Mouse (Mus musculus) CH12.LX (cell line): ENCODE data around the gene Sp100. TPM values are rescaled to one million over a fixed set of nuclear protein-coding genes. Genes with fewer than 3 reads are reported as not detected.
"Not testable (repeated sequence)": the region's sequence is repeated elsewhere in the genome, so short reads cannot be mapped to it uniquely, and the experiment has no call there.

Experiments
- DNase-seq: peaks from one replicate; pipeline ENCODE4 v3.0.0-alpha.2; 2013; ENCODE audit errors: extremely low read depth
- H3K27ac ChIP-seq: 2 replicates; pipeline ENCODE4 v1.5.1; 2012; ENCODE audit warnings: low read depth, mild to moderate bottlenecking, control low read depth, moderate library complexity; ENCODE audit not compliant: insufficient read depth
- H3K27me3 ChIP-seq: replicated peaks from 2 replicates; pipeline ENCODE3; 2012; ENCODE audit warnings: inconsistent platforms
- H3K36me3 ChIP-seq, 2 experiments: replicated peaks in 1 of 2; 2 replicates each; pipeline versions ENCODE3 to v1.6.1; 2012; ENCODE audit warnings: inconsistent platforms in 1 of 2, low read length in 1 of 2, mild to moderate bottlenecking in 1 of 2, mixed read lengths in 1 of 2, moderate library complexity in 1 of 2; ENCODE audit not compliant: control insufficient read depth in 1 of 2, insufficient read depth in 1 of 2
- H3K4me1 ChIP-seq, 2 experiments: 2 replicates each; pipeline ENCODE4 v1.6.1; 2012; ENCODE audit warnings: inconsistent platforms in 1 of 2, moderate library complexity in 1 of 2; ENCODE audit not compliant: insufficient read depth in 2 of 2, control insufficient read depth in 1 of 2
- H3K4me2 ChIP-seq: 2 replicates; pipeline ENCODE4 v1.6.1; 2012; ENCODE audit warnings: low read depth, mild to moderate bottlenecking, control low read depth; ENCODE audit not compliant: poor library complexity, insufficient read depth, severe bottlenecking
- H3K4me3 ChIP-seq, 3 experiments: fragments of 150-350 bp in 1 of 3; sonication (generic) in 1 of 3; replicated peaks in 1 of 3; 2 replicates each; pipeline versions ENCODE3 to v1.5.1; 2011 to 2012; ENCODE audit warnings: low read depth in 2 of 3, low read length in 2 of 3, mild to moderate bottlenecking in 2 of 3, moderate library complexity in 2 of 3, control low read depth in 1 of 3, improper control_type of control experiment in 1 of 3, inconsistent platforms in 1 of 3, mixed read lengths in 1 of 3; ENCODE audit not compliant: poor library complexity in 1 of 3
- H3K79me2 ChIP-seq: replicated peaks from 2 replicates; pipeline ENCODE4 v1.6.1; 2012; ENCODE audit warnings: mild to moderate bottlenecking, moderate library complexity; ENCODE audit not compliant: control insufficient read depth, poor library complexity, insufficient read depth, severe bottlenecking; ENCODE audit errors: extremely low read depth
- H3K9ac ChIP-seq: 2 replicates; pipeline ENCODE4 v1.6.1; 2012; ENCODE audit warnings: low read depth, mild to moderate bottlenecking, control low read depth, moderate library complexity; ENCODE audit not compliant: insufficient read depth
- H3K9me3 ChIP-seq: replicated peaks from 2 replicates; pipeline ENCODE3; 2012; ENCODE audit warnings: low read length, inconsistent platforms, mixed read lengths
- ELF1 ChIP-seq: IDR thresholded peaks from 2 replicates; pipeline ENCODE4 v1.6.1; 2014; ENCODE audit warnings: low read depth, mild to moderate bottlenecking, inconsistent platforms, low read length, improper control_type of control experiment
- ETS1 ChIP-seq: conservative IDR thresholded peaks from 2 replicates; pipeline ENCODE4 v1.6.1; 2012; ENCODE audit warnings: low read depth, mild to moderate bottlenecking, inconsistent platforms, low read length, improper control_type of control experiment, moderate library complexity
- MAZ ChIP-seq: IDR thresholded peaks from 2 replicates; pipeline ENCODE4 v1.6.1; 2012; ENCODE audit warnings: low read depth, mild to moderate bottlenecking, inconsistent platforms, low read length, improper control_type of control experiment, moderate library complexity
- MEF2A ChIP-seq: IDR thresholded peaks from 2 replicates; pipeline ENCODE4 v1.6.1; 2014; ENCODE audit warnings: low read depth, mild to moderate bottlenecking, inconsistent platforms, low read length, improper control_type of control experiment, borderline replicate concordance
- MXI1 ChIP-seq: IDR thresholded peaks from 2 replicates; pipeline ENCODE4 v1.6.1; 2011; ENCODE audit warnings: mild to moderate bottlenecking, low read depth, low read length, improper control_type of control experiment
- NELFE ChIP-seq: IDR thresholded peaks from 2 replicates; pipeline ENCODE4 v1.6.1; 2011; ENCODE audit warnings: low read depth, low read length, improper control_type of control experiment
- POLR2A ChIP-seq: IDR thresholded peaks from 2 replicates; pipeline ENCODE4 v1.6.1; 2011; ENCODE audit warnings: low read depth, mild to moderate bottlenecking, improper control_type of control experiment, low read length
- POLR2AphosphoS2 ChIP-seq: IDR thresholded peaks from 2 replicates; pipeline ENCODE4 v1.6.1; 2011; ENCODE audit warnings: low read depth, low read length, improper control_type of control experiment
- SIN3A ChIP-seq: IDR thresholded peaks from 2 replicates; pipeline ENCODE4 v1.6.1; 2012; ENCODE audit warnings: low read length, improper control_type of control experiment, inconsistent platforms
- TCF12 ChIP-seq: IDR thresholded peaks from 2 replicates; pipeline ENCODE4 v1.6.1; 2014; ENCODE audit warnings: low read depth, mild to moderate bottlenecking, inconsistent platforms, low read length, improper control_type of control experiment
- ZMIZ1 ChIP-seq: IDR thresholded peaks from 2 replicates; pipeline ENCODE4 v1.6.1; 2012; ENCODE audit warnings: low read depth, mild to moderate bottlenecking, inconsistent platforms, low read length, improper control_type of control experiment
- dilution Hi-C: fragments of 300-500 bp; cut with MboI; formaldehyde crosslinking; loops from 2 replicates; pipeline ENCODE4 v1.14.3; 2020; ENCODE audit warnings: low sequenced_read_pairs; ENCODE audit not compliant: extremely low pct_unique_long_range_greater_than_20kb, extremely low pct_ligation_motif_present
- in situ Hi-C: fragments of 300-500 bp; cut with MboI; formaldehyde crosslinking; loops from 3 replicates; pipeline ENCODE4 v1.14.3; 2019; ENCODE audit warnings: low sequenced_read_pairs, low pct_ligation_motif_present, low pct_unique_long_range_greater_than_20kb, mixed read lengths
- polyA plus RNA-seq: library from polyadenylated mRNA; unstranded; fragments of >175 nt; gene quantifications from 2 replicates; pipeline ENCODE4 v1.2.1, GENCODE M21; 2012; ENCODE audit warnings: low read depth; ENCODE audit not compliant: insufficient read length
- total RNA-seq, 2 experiments: library from RNA; depleted of rRNA; stranded (reverse); fragments of 300-350 nt in 1 of 2; fragments of >200 nt in 1 of 2; gene quantifications; 2 replicates each; pipeline ENCODE4 v1.2.3; 2012 to 2014

Gene Sp100
- total RNA-seq (2012; rRNA removed): 21.1 and 24.7 TPM in 2 replicates
- total RNA-seq (2014; rRNA removed): 64.6 and 74.0 TPM in 2 replicates
- polyA plus RNA-seq: 54.1 and 59.5 TPM in 2 replicates

- H3K9me3 ChIP-seq, H3K27me3 ChIP-seq, H3K36me3 ChIP-seq, H3K79me2 ChIP-seq, H3K27ac ChIP-seq, dilution Hi-C loops, in situ Hi-C loops: not testable (repeated sequence)
- TF ChIP-seq POLR2A: peak; percentile 51
- peak; percentile 43; the same call in 1 of the 2 replicates for TF ChIP-seq ELF1
- TF ChIP-seq NELFE: peak; percentile 26; the same call in 1 of the 2 replicates
- DNase-seq: peak; percentile 39
- H3K9ac ChIP-seq: peak within 1 kb of the TSS; percentile 89
- peaks cover 2 to 20% of the 10 kb centered on the region in 2 experiments; a peak in 3 of 4 replicates for H3K4me1 ChIP-seq
- H3K4me3 ChIP-seq: peak within 1 kb of the TSS; percentile 28 to 71 (median 65)
- peak within 1 kb of the TSS; percentile 91 for H3K4me2 ChIP-seq
These were observed at the start of gene Sp100 for GRCm38 (mm10) chr1:85649881-85650280. Gene Sp100, plus strand, starts transcription at chr1:85649988.

DNA sequence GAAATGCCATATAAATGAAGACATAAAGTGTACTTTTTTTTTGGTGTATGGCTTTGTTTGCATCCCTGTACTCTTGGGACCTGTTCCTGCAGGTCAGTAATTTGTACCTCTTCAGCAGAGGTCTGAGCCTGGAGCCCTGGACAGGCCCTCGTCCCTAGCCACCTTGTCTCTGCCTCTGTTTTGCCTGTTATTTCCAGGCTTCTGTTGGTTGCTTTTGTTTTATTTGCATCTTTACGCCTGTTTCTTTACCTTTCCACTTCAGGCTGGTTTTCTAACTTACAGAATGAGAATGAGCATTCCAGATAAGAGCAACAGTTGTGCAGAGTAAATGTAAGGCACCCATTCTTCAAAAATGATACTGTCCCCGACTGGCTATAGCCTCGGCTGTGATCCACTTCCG lies 49.7 kb upstream of the Sp100 start, which contains the start of gene Sp140:
Sp140 (plus strand) TSS at position 301 of the 400 bp plus-strand sequence.
- H3K36me3 ChIP-seq, H3K9me3 ChIP-seq, DNase-seq, in situ Hi-C loops, dilution Hi-C loops, H3K4me1 ChIP-seq, H3K27me3 ChIP-seq, H3K79me2 ChIP-seq: not testable (repeated sequence)
- Histone ChIP-seq H3K4me3 (peak within 1 kb of the TSS; percentile 45 to 66 (median 56)), H3K9ac (peak within 1 kb of the TSS; percentile 93), H3K4me2 (peak within 1 kb of the TSS; percentile 52), H3K27ac (peak within 1 kb of the TSS; percentile 76)

DNA sequence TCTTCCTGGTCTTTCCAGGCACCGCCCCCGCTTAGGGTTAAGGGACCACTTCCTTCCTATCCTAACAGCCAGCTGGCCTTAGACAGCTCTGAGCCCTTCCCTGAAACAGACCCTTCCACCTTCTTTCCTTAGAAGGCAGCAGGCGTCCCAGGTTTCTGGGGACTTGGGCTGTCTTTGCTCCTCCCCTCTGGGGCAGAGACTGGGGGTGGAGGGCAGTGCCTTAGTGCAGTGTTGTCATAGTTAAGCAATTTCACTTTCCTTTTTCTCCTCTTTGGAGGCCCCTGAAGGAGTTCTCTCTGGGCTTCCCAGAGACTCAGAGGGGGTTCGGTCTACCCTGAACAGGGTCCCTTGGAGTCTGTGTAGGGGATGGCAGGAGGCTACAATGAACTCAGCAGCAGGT lies 49.0 kb upstream of the Sp100 start:
- H3K9me3 ChIP-seq: not testable (repeated sequence)
- H3K9ac ChIP-seq: peak overlapping the region; percentile 93
- H3K4me2 ChIP-seq: peak overlapping the region; percentile 49
- peak overlapping the region; percentile 76 for H3K27ac ChIP-seq
- peak overlapping the region; percentile 45 to 66 (median 56) for H3K4me3 ChIP-seq
- TF ChIP-seq POLR2AphosphoS2 (0 out of 2 replicates have a peak, but pooled peaks have one; percentile 47), ETS1 (peak; percentile 28; the same call in 1 of the 2 replicates), MXI1 (peak; percentile 35; the same call in 1 of the 2 replicates), NELFE (peak; percentile 38; the same call in 1 of the 2 replicates), MAZ (0 out of 2 replicates have a peak, but pooled peaks have one; percentile 64), MEF2A (peak; percentile 15; the same call in 1 of the 2 replicates), TCF12 (0 out of 2 replicates have a peak, but pooled peaks have one; percentile 19), SIN3A (peak; percentile 63), ZMIZ1 (peak; percentile 76)
- TF ChIP-seq, all 38 proteins: peak for 9; not testable (repeated sequence) for 29
- in situ Hi-C loops, H3K36me3 ChIP-seq, H3K4me1 ChIP-seq, H3K27me3 ChIP-seq, H3K79me2 ChIP-seq, dilution Hi-C loops: not testable (repeated sequence)
- DNase-seq: peak; percentile 66

DNA sequence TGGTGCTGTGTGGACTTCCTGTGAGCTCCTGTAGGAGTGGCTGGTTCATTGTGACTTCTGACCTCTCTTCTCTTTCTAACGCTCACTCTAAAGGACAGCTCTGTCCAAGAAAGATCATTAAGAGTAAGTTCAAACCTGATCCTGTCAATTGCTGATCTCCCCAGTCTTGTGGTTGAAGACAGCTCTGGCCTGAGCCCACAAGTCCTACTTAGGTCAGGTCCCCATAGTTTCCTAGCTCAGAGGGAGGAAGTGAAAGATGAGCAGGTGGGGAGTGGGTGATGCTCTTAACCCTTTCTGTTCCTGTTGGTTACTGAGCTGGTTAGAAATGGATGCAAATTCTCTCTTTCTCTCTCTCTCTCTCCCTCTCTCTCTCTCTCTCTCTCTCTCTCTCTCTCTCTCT lies 45.4 kb upstream of the Sp100 start:
- in situ Hi-C loops, H3K9me3 ChIP-seq, H3K4me1 ChIP-seq, H3K36me3 ChIP-seq, dilution Hi-C loops, DNase-seq, H3K27me3 ChIP-seq: not testable (repeated sequence)
- H3K9ac ChIP-seq: peak overlapping the region; percentile 67; the same call in 1 of the 2 replicates
- H3K4me3 ChIP-seq: peak overlapping the region; percentile 37 to 41 (median 38)
- H3K79me2 ChIP-seq: peaks cover 15% of the 10 kb centered on the region
- peak overlapping the region; percentile 94 for H3K27ac ChIP-seq
- peak overlapping the region; percentile 75 for H3K4me2 ChIP-seq

DNA sequence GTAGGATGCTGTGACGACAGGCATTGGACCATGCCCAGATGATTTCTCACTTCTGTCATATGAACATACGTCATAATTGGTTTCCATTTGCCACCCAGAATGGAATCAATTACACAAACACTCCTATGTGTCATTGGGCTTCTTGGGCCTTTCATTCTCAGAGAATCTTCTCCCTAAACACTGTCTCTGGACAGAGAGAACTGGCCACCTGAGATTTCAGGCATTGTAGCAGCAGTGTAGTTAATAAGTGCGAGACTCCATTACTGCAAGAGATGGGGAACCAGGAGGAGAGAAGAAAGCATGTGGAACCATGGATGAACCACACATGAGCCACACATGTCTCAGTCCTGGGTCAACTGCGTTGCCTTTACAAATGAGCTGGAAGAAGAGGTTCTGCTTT lies 41.4 kb upstream of the Sp100 start:
- H3K27me3 ChIP-seq, dilution Hi-C loops, H3K4me3 ChIP-seq, H3K79me2 ChIP-seq, H3K9me3 ChIP-seq, H3K9ac ChIP-seq, H3K4me1 ChIP-seq, H3K36me3 ChIP-seq, in situ Hi-C loops: not testable (repeated sequence)
- H3K27ac ChIP-seq: peak overlapping the region; percentile 76
- peak; percentile 61 for DNase-seq
- peak overlapping the region; percentile 37; the same call in 1 of the 2 replicates for H3K4me2 ChIP-seq
